Mouse (Mus musculus): ENCODE data around the gene Zfp672. TPM values are rescaled to one million over a fixed set of nuclear protein-coding genes. Genes with fewer than 3 reads are reported as not detected.

The Zfp672 gene
- polyA plus RNA-seq, 1 experiment from 2014 or later = 36.2 TPM

Other genes starting within 250 kb of the Zfp672 start
- gene Gm12248, start 237.2 kb downstream of the Zfp672 start, polyA plus RNA-seq (2015; fragmentation: Nextera tagmentation; extraction: Ambion mirVana) = 0.21 TPM in 1 of 2 replicates, not detected in the other
- 85.7 and 89.9 TPM in 2 replicates for gene Cnot8, start 226.2 kb downstream of the Zfp672 start, polyA plus RNA-seq (2015; fragmentation: Nextera tagmentation; extraction: Ambion mirVana)
- gene Gemin5, start 161.8 kb downstream of the Zfp672 start, polyA plus RNA-seq (2015; fragmentation: Nextera tagmentation; extraction: Ambion mirVana) = 24.5 and 24.7 TPM in 2 replicates
- gene Mrpl22, start 158.7 kb downstream of the Zfp672 start, polyA plus RNA-seq (2015; fragmentation: Nextera tagmentation; extraction: Ambion mirVana) = 145 TPM in 2 replicates
- 4.5 and 4.6 TPM in 2 replicates for gene Igtp, start 130.8 kb downstream of the Zfp672 start, polyA plus RNA-seq (2015; fragmentation: Nextera tagmentation; extraction: Ambion mirVana)
- gene Irgm2, start 130.7 kb downstream of the Zfp672 start, polyA plus RNA-seq (2015; fragmentation: Nextera tagmentation; extraction: Ambion mirVana) = 2.1 and 2.4 TPM in 2 replicates
- 0.18 TPM in 1 of 2 replicates, not detected in the other for gene 4930438A08Rik, start 55.5 kb downstream of the Zfp672 start, polyA plus RNA-seq (2015; fragmentation: Nextera tagmentation; extraction: Ambion mirVana)
- 29.1 and 30.5 TPM in 2 replicates for gene Zfp692, start 23.3 kb downstream of the Zfp672 start, polyA plus RNA-seq (2015; fragmentation: Nextera tagmentation; extraction: Ambion mirVana)
- 34.2 and 37.0 TPM in 2 replicates for gene Sh3bp5l, start 385 bp upstream of the Zfp672 start, polyA plus RNA-seq (2015; fragmentation: Nextera tagmentation; extraction: Ambion mirVana)
- gene Lypd8, start 48.7 kb upstream of the Zfp672 start, polyA plus RNA-seq (2015; fragmentation: Nextera tagmentation; extraction: Ambion mirVana) = 0.23 and 4.5 TPM in 2 replicates
- gene 1810065E05Rik, start 90.8 kb upstream of the Zfp672 start, polyA plus RNA-seq (2015; fragmentation: Nextera tagmentation; extraction: Ambion mirVana) = not detected in 2 replicates
- gene Gm12253, start 102.2 kb upstream of the Zfp672 start, polyA plus RNA-seq (2015; fragmentation: Nextera tagmentation; extraction: Ambion mirVana) = not detected in 2 replicates
- not detected in 2 replicates for gene Lypd9, start 122.6 kb upstream of the Zfp672 start, polyA plus RNA-seq (2015; fragmentation: Nextera tagmentation; extraction: Ambion mirVana)
- not detected in 2 replicates for gene Olfr30, start 131.9 kb upstream of the Zfp672 start, polyA plus RNA-seq (2015; fragmentation: Nextera tagmentation; extraction: Ambion mirVana)
- gene Olfr332, start 162.2 kb upstream of the Zfp672 start, polyA plus RNA-seq (2015; fragmentation: Nextera tagmentation; extraction: Ambion mirVana) = 0.08 TPM in 1 of 2 replicates, not detected in the other
- gene Olfr331, start 172.2 kb upstream of the Zfp672 start, polyA plus RNA-seq (2015; fragmentation: Nextera tagmentation; extraction: Ambion mirVana) = not detected in 2 replicates
- not detected in 2 replicates for gene Olfr330, start 204.5 kb upstream of the Zfp672 start, polyA plus RNA-seq (2015; fragmentation: Nextera tagmentation; extraction: Ambion mirVana)
- not detected in 2 replicates for gene Olfr329-ps, start 216.1 kb upstream of the Zfp672 start, polyA plus RNA-seq (2015; fragmentation: Nextera tagmentation; extraction: Ambion mirVana)
- gene Olfr328, start 225.3 kb upstream of the Zfp672 start, polyA plus RNA-seq (2015; fragmentation: Nextera tagmentation; extraction: Ambion mirVana) = 0.05 and 0.09 TPM in 2 replicates
- gene Olfr224, start 240.2 kb upstream of the Zfp672 start, polyA plus RNA-seq (2015; fragmentation: Nextera tagmentation; extraction: Ambion mirVana) = not detected in 2 replicates
- not detected in 2 replicates for gene Olfr325, start 247.4 kb upstream of the Zfp672 start, polyA plus RNA-seq (2015; fragmentation: Nextera tagmentation; extraction: Ambion mirVana)